Mouse (Mus musculus) forebrain, postnatal 0 days (tissue): ENCODE data around the gene Wdr25. TPM values are rescaled to one million over a fixed set of nuclear protein-coding genes. Genes with fewer than 3 reads are reported as not detected.

ENCODE experiments used
- ATAC-seq: fragments of 200-750 bp; cut with Nextera tagmentation; 2 replicates; pipeline ENCODE4 v1.8.0; 2017; ENCODE audit warnings: mild to moderate bottlenecking, moderate library complexity
- DNase-seq: peaks from one replicate; pipeline ENCODE4 v3.0.0-alpha.2; 2015
- H3K27ac ChIP-seq: fragments of 300-500 bp; sonication (generic); 2 replicates; pipeline ENCODE4 v1.5.1; 2014; ENCODE audit warnings: low read depth, mild to moderate bottlenecking, antibody characterized with exemption, low read length, moderate library complexity, mixed read lengths
- H3K27me3 ChIP-seq: fragments of 300-500 bp; sonication (generic); 2 replicates; pipeline ENCODE4 v1.6.1; 2014; ENCODE audit warnings: mild to moderate bottlenecking, low read length, mixed read lengths; ENCODE audit not compliant: insufficient read depth
- H3K36me3 ChIP-seq: fragments of 300-500 bp; sonication (generic); 2 replicates; pipeline ENCODE4 v1.6.1; 2014; ENCODE audit warnings: mild to moderate bottlenecking, moderate library complexity; ENCODE audit not compliant: insufficient read depth
- H3K4me1 ChIP-seq: fragments of 300-500 bp; sonication (generic); 2 replicates; pipeline ENCODE4 v1.6.1; 2014; ENCODE audit warnings: antibody characterized with exemption; ENCODE audit not compliant: insufficient read depth
- H3K4me2 ChIP-seq: fragments of 300-500 bp; sonication (generic); 2 replicates; pipeline ENCODE4 v1.6.1; 2014; ENCODE audit warnings: low read depth, mild to moderate bottlenecking, moderate library complexity
- H3K4me3 ChIP-seq: fragments of 300-500 bp; sonication (generic); 2 replicates; pipeline ENCODE4 v1.5.1; 2014; ENCODE audit warnings: low read depth, low read length, mixed read lengths
- H3K9ac ChIP-seq: fragments of 300-500 bp; sonication (generic); 2 replicates; pipeline ENCODE4 v1.6.1; 2014; ENCODE audit warnings: mild to moderate bottlenecking
- H3K9me3 ChIP-seq: fragments of 300-500 bp; sonication (generic); 2 replicates; pipeline ENCODE4 v1.6.1; 2016; ENCODE audit warnings: low read length
- CTCF ChIP-seq: sonication (generic); IDR thresholded peaks from 2 replicates; pipeline ENCODE4 v1.5.1; 2016; ENCODE audit warnings: antibody characterized with exemption, control low read depth, low read depth
- WGBS: fragments of 180-500 bp; shearing (Covaris S2); extraction: QIAGEN DNeasy Blood & Tissue Kit; methylation state at CpG from one replicate; pipeline ENCODE4 v1.1.7; 2014; 5-methylcytosine and 5-hydroxymethylcytosine counted together
- polyA plus RNA-seq: library from polyadenylated mRNA; unstranded; fragments of >200 nt; fragmentation: Nextera tagmentation; extraction: Ambion mirVana; gene quantifications from 2 replicates; pipeline ENCODE4 v1.2.1, GENCODE M21; 2015
- total RNA-seq: library from RNA; depleted of rRNA; stranded (reverse); fragments of >200 nt; gene quantifications from 2 replicates; pipeline ENCODE4 v1.2.3, GENCODE M21; 2014

The Wdr25 gene
- total and polyA plus RNA-seq, 2 experiments from 2014 or later: 5.3 to 6.2 TPM

DNA sequence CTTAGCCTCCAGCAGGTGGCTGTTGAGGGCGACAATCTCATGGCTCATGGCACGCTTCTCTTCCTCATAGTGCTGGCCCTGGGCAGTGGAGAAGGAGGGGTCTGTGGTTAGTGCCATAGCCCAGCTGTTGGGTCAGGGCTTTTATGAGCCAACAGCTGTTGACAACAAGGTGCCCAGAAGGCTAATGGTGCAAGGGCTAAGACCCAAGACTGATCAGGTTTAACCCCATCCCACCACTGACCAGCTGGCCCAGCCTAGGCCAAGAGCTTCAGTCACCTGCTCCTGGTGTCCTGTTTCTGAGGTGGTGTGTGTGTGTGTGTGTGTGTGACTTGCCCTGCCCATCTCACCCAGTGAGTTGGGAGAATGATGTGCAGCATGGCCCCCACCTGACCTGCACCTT lies 143.6 kb downstream of the Wdr25 start:
- no peak overlapping the region for H3K9ac ChIP-seq
- no peak for DNase-seq
- H3K4me1 ChIP-seq: no peaks in the 10 kb centered on the region
- H3K36me3 ChIP-seq: peaks cover 10% of the 10 kb centered on the region
- H3K27ac ChIP-seq: no peak overlapping the region
- no peak for TF ChIP-seq CTCF
- no peak for ATAC-seq
- 92% methylated on average over 2 of the region's 2 CpGs for WGBS
- H3K27me3 ChIP-seq: no peaks in the 10 kb centered on the region
- 0 out of 2 replicates have a peak, but pooled peaks cover 3% of the 10 kb centered on the region for H3K9me3 ChIP-seq
- H3K4me3 ChIP-seq: no peak overlapping the region
- H3K4me2 ChIP-seq: no peak overlapping the region

DNA sequence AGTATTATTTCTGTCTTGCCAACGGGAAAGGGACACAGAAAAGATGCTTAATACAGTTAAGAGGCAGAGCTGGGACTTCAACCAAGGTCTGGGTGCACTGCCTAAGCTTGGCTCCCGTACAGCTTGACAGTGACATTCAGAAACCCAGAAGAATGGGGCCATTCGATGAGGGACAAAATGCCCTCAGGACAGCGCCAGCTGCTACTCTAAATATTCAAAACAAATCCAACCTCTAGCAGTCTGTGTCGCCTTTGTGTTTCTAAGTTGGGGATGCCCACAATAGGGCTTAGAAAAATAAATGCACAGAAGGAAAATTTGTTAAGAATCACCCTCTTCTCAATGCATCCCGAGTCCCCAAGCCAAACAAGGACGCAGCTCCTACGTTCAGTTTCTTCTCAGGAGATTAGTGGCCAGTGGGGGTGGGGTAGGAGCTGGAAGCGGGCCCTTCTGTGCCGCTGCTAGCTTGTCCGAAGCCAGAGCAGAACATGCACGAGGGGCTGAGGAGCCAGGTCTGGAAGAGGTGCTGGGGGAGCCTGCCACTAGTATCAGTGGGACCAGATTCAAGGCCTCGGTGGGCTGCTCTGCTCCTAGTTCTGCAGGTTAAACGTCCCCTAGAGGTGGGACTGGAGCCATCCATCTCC lies 144.9 kb downstream of the Wdr25 start:
- ATAC-seq: peak; percentile 57
- no peaks in the 10 kb centered on the region for H3K4me1 ChIP-seq
- 12% methylated on average over 14 of the region's 14 CpGs for WGBS

DNA sequence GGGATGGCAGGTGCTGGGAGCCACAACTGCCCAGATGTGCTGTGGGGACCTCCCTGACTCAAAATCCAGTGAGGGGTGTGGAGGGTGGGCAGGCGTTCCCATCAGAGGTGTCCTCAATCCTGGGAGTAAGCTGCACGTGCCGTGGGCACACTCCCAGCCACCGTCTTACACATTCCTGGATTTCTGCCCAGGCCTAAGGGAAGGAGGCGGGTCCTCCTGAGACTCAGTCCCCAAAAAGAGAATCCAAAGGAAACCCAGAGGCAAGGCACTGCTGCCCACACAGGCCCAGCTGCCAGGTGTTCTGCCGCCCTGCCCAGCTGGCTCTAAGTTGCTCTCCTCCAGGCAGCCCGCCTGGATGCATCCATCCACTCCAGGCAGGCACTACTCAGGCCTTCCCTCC lies 145.9 kb downstream of the Wdr25 start:
- Histone ChIP-seq H3K4me1 (no peaks in the 10 kb centered on the region), H3K4me3 (no peak overlapping the region), H3K4me2 (no peak overlapping the region), H3K27me3 (no peaks in the 10 kb centered on the region), H3K9ac (no peak overlapping the region), H3K27ac (no peak overlapping the region), H3K9me3 (no peaks in the 10 kb centered on the region), H3K36me3 (no peaks in the 10 kb centered on the region)
- ATAC-seq: no peak
- peak; percentile 27 for DNase-seq
- 33% methylated on average over 7 of the region's 7 CpGs for WGBS
- no peak for TF ChIP-seq CTCF

More for the DNA sequence above, 144.9 kb downstream of the Wdr25 start:
- Histone ChIP-seq H3K36me3 (peaks cover 8% of the 10 kb centered on the region), H3K27ac (no peak overlapping the region), H3K27me3 (no peaks in the 10 kb centered on the region), H3K9me3 (0 out of 2 replicates have a peak, but pooled peaks cover 3% of the 10 kb centered on the region), H3K4me3 (no peak overlapping the region), H3K4me2 (no peak overlapping the region), H3K9ac (no peak overlapping the region)
- peak; percentile 32 for DNase-seq
- no peak for TF ChIP-seq CTCF

DNA sequence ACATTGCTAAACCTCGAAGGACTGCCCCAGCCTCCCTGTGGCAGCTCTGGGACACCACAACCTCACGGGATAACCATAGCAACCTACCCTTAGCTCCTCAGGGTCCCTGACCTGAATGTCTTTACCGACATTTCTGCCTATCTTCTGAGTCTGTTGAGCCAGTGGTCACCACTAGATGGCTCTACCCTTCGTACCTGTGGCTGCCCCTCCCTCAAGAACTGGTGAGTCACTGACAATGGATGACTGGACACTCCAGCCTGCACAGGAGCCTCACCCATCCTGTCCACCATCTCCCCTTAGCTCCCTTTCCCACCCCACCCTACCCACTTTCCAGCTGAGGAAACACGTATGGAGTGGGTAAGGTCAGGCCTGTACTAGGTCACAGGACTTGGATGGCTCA lies 151.1 kb downstream of the Wdr25 start:
- H3K27me3 ChIP-seq: no peaks in the 10 kb centered on the region
- ATAC-seq: no peak

DNA sequence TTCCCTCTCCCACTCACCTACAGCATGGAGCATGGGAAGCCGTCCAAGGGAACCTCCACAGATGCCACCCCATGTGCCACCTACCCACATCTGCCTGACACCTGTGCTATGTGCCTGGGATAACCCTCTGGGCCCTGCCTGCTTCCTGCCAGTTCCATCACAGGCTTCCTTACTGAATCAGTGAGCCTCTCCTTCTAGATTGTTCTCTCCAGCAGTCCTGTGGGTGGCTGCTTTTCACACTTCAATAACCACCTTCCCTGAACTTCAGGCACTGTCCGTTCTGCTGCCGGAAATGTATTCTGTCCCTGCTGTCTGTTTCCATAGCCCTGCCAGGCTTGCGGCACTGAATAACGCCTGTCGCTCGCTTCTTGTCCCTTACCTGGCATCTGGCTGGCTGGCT lies 152.2 kb downstream of the Wdr25 start:
- Histone ChIP-seq H3K27me3 (0 out of 2 replicates have a peak, but pooled peaks cover 8% of the 10 kb centered on the region), H3K4me1 (no peaks in the 10 kb centered on the region), H3K36me3 (no peaks in the 10 kb centered on the region), H3K4me2 (no peak overlapping the region), H3K9me3 (no peaks in the 10 kb centered on the region), H3K27ac (no peak overlapping the region), H3K4me3 (no peak overlapping the region), H3K9ac (no peak overlapping the region)
- DNase-seq: no peak
- 73% methylated on average over 7 of the region's 7 CpGs for WGBS
- no peak for TF ChIP-seq CTCF
- ATAC-seq: no peak

More for the DNA sequence above, 151.1 kb downstream of the Wdr25 start:
- 26% methylated on average over 5 of the region's 5 CpGs for WGBS
- DNase-seq: no peak
- Histone ChIP-seq H3K36me3 (no peaks in the 10 kb centered on the region), H3K4me3 (no peak overlapping the region), H3K9ac (no peak overlapping the region), H3K9me3 (no peaks in the 10 kb centered on the region), H3K4me1 (no peaks in the 10 kb centered on the region), H3K27ac (no peak overlapping the region), H3K4me2 (no peak overlapping the region)
- peak; percentile 58 for TF ChIP-seq CTCF

DNA sequence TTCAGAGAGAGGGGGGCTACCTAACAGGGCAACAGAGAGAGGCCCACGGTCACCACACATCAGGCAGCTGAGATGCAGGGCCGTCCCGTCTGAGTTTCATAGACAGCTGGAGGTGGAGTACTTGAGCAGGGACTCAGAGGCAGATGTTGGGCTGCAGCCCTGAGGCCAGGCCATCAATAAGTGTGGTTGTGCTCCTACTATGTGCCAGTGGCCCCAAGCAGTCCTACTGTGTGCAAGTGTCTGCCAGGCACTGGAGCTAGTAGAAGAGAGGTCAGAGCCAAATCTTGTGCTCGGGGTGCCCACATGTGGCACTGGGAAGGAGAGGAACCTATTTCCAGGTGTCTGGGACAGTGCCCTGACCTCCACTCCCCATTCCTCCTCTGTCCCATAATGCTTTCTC lies 156.5 kb downstream of the Wdr25 start:
- DNase-seq: no peak
- no peak overlapping the region for H3K27ac ChIP-seq
- no peaks in the 10 kb centered on the region for H3K9me3 ChIP-seq
- 88% methylated on average over 4 of the region's 4 CpGs for WGBS
- no peak overlapping the region for H3K4me3 ChIP-seq
- no peak overlapping the region for H3K9ac ChIP-seq
- H3K4me1 ChIP-seq: no peaks in the 10 kb centered on the region; the same call in 1 of the 2 replicates
- H3K27me3 ChIP-seq: peaks cover 45% of the 10 kb centered on the region
- ATAC-seq: no peak
- H3K36me3 ChIP-seq: no peaks in the 10 kb centered on the region
- no peak overlapping the region for H3K4me2 ChIP-seq
- no peak for TF ChIP-seq CTCF

DNA sequence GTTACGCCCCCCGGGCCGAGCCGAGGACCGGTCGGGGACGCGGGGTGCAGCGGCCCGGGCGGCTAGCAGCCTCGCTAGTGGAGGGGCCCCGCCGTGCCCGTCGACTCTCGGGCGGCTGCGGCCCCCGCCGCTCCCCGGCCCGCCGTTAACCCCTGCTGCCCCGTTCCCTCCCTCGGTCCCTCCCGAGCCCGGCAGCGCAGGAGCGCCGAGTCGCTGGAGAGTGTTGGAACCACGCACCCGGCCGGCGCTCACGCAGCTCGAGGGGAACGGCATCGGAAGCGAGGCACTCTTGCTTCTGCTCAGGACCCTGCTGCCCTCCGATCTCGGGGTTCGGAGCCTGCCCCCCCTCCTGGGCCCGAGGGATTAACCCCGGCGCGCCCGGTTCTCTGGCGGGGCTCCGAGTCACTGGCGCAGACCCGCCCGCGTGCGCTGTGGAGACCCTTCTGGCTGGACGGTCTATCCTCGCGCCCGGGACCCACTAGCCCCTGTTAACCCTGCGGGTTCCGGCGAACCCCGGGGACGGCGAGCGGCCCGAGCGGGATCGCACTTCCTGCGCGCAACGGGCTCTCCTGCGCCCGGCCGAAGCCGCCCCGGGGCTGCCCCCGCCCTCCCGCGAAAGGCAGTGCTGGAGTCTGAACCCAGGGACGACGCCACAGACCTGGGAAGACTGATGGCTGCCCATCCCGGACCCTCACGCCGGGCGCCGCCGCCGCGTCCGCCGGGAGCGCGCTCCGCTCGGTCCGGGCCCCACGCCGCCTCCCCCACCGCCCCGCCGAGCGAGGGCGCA lies 159.8 kb downstream of the Wdr25 start:
- DNase-seq (no peak), ATAC-seq (peak; percentile 40)
- H3K4me3 ChIP-seq: peak overlapping the region; percentile 44
- 3% methylated on average over 82 of the region's 105 CpGs for WGBS
- H3K27ac ChIP-seq: no peak overlapping the region
- H3K9me3 ChIP-seq: no peaks in the 10 kb centered on the region
- H3K4me2 ChIP-seq: peak overlapping the region; percentile 94
- peaks cover 57% of the 10 kb centered on the region for H3K27me3 ChIP-seq
- no peak for TF ChIP-seq CTCF
- H3K36me3 ChIP-seq: no peaks in the 10 kb centered on the region
- H3K4me1 ChIP-seq: no peaks in the 10 kb centered on the region; the same call in 1 of the 2 replicates
- H3K9ac ChIP-seq: peak overlapping the region; percentile 53
